Mouse (Mus musculus): Measurements from ENCODE around the gene Gabrg3. TPM values are rescaled to one million over a fixed set of nuclear protein-coding genes. Genes with fewer than 3 reads are reported as not detected.

Gabrg3 gene
- polyA plus RNA-seq, 1 experiment = not detected

DNA sequence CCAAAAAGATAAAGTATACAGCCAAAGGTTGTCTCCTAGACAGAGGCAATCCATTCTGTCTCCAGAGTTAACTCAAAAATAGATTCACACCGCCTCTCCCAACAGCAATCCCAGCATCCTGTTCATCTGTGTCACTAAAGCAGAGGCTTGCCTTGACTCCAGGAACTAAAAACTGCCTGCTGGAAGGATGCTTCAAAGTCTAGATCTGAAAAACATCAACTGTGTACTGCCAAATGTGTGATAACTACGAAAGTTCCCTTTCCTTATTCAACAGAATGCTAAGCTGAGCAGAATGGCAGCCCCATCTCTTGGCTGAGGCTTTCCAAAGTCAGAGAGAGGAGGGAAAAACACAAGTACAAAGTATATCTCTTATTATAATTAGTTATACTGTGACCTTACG lies 90.3 kb downstream of the Gabrg3 start:
- TF ChIP-seq POLR2A (IDR thresholded peaks at IDR 0.05; ENCODE audit: insufficient read depth, low read length) (no peak), EP300 (IDR thresholded peaks at IDR 0.05; ENCODE audit: insufficient read depth, low read depth, low read length) (no peak), CTCF (IDR thresholded peaks at IDR 0.05; ENCODE audit: low read depth, low read length) (no peak)
- Histone ChIP-seq H3K4me3 (ENCODE audit: low read depth, low read length) (no peak overlapping the region), H3K9ac (ENCODE audit: low read depth, poor library complexity, severe bottlenecking) (no peak overlapping the region), H3K4me1 (ENCODE audit: control insufficient read depth, insufficient read depth, low read length) (no peaks in the 10 kb centered on the region), H3K27me3 (ENCODE audit: control insufficient read depth, insufficient read depth, low read length, poor library complexity, severe bottlenecking) (no peaks in the 10 kb centered on the region), H3K36me3 (ENCODE audit: control insufficient read depth, insufficient read depth, low read length, poor library complexity, severe bottlenecking) (no peaks in the 10 kb centered on the region), H3K9me3 (replicated peaks; ENCODE audit: control insufficient read depth, insufficient read depth, low read length, poor library complexity, severe bottlenecking) (no peaks in the 10 kb centered on the region), H3K27ac (ENCODE audit: insufficient read depth, low read length) (no peak overlapping the region)

DNA sequence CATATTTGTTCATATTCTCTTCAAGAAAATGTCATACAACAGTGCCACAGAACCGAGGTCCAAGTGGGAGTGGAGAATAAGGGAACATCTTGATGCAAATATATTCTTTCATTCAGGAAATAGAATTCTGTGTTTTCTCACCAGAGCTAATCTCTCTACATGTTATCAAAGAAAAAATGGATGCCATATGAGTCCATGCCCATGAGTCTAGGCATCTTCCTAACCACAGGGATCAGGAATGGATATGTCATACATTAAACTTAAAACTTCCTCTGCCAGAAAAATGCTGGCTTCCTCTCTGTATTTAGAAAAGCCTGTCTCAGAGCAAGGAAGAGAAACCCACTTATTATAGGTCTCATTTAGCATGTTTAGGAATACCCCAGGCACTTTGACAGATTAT lies 92.9 kb downstream of the Gabrg3 start:
- Histone ChIP-seq H3K9me3 (replicated peaks; ENCODE audit: control insufficient read depth, insufficient read depth, low read length, poor library complexity, severe bottlenecking) (no peaks in the 10 kb centered on the region), H3K4me1 (ENCODE audit: control insufficient read depth, insufficient read depth, low read length) (no peaks in the 10 kb centered on the region), H3K27me3 (ENCODE audit: control insufficient read depth, insufficient read depth, low read length, poor library complexity, severe bottlenecking) (no peaks in the 10 kb centered on the region), H3K27ac (ENCODE audit: insufficient read depth, low read length) (no peak overlapping the region), H3K4me3 (ENCODE audit: low read depth, low read length) (no peak overlapping the region), H3K9ac (ENCODE audit: low read depth, poor library complexity, severe bottlenecking) (no peak overlapping the region), H3K36me3 (ENCODE audit: control insufficient read depth, insufficient read depth, low read length, poor library complexity, severe bottlenecking) (no peaks in the 10 kb centered on the region)
- no peak for TF ChIP-seq CTCF (IDR thresholded peaks at IDR 0.05; ENCODE audit: low read depth, low read length)
- TF ChIP-seq EP300 (IDR thresholded peaks at IDR 0.05; ENCODE audit: insufficient read depth, low read depth, low read length) = no peak
- no peak for TF ChIP-seq POLR2A (IDR thresholded peaks at IDR 0.05; ENCODE audit: insufficient read depth, low read length)

DNA sequence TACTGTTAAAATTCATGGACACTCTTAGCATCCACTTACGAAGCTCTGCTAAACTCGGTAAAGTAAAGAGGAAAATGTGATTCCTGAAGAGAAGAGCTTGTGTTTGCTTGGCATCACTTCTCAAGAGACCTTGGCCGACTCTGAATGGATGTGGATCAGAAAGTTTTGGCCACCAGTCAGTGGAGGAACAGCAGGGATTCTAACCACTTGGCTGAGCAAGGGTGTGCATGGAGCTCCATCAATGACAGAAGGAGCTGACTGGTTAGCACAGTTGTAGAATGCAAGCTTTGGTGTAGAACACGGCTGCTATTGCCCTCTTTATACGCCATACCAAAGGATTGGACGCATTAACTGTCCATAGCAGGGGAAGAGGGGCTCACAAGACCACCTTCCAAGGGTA lies 93.4 kb downstream of the Gabrg3 start:
- Histone ChIP-seq H3K4me3 (ENCODE audit: low read depth, low read length) (no peak overlapping the region), H3K9ac (ENCODE audit: low read depth, poor library complexity, severe bottlenecking) (no peak overlapping the region), H3K4me1 (ENCODE audit: control insufficient read depth, insufficient read depth, low read length) (no peaks in the 10 kb centered on the region), H3K36me3 (ENCODE audit: control insufficient read depth, insufficient read depth, low read length, poor library complexity, severe bottlenecking) (no peaks in the 10 kb centered on the region), H3K27ac (ENCODE audit: insufficient read depth, low read length) (no peak overlapping the region), H3K27me3 (ENCODE audit: control insufficient read depth, insufficient read depth, low read length, poor library complexity, severe bottlenecking) (no peaks in the 10 kb centered on the region), H3K9me3 (replicated peaks; ENCODE audit: control insufficient read depth, insufficient read depth, low read length, poor library complexity, severe bottlenecking) (no peaks in the 10 kb centered on the region)
- no peak for TF ChIP-seq POLR2A (IDR thresholded peaks at IDR 0.05; ENCODE audit: insufficient read depth, low read length)
- TF ChIP-seq CTCF (IDR thresholded peaks at IDR 0.05; ENCODE audit: low read depth, low read length) = no peak
- TF ChIP-seq EP300 (IDR thresholded peaks at IDR 0.05; ENCODE audit: insufficient read depth, low read depth, low read length) = no peak

DNA sequence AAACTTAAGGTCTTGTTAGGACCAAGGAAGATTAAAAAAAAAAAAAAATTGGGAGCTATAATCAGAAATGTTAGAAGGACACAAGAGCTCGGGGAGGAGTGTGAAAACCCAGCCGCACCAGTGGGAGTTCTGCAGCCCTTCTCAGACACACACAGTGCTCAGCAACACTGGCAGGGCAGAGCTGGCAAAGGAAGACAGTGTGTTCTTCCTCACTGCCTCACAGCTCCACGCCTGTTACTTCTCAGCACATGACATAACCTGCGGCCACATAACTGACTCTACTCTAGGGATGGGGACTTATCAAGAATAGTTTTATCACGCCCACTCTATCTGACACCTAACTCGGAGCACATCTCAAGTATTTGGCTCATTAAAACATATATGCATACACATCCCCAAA lies 103.8 kb downstream of the Gabrg3 start:
- Histone ChIP-seq H3K36me3 (ENCODE audit: control insufficient read depth, insufficient read depth, low read length, poor library complexity, severe bottlenecking) (no peaks in the 10 kb centered on the region), H3K4me1 (ENCODE audit: control insufficient read depth, insufficient read depth, low read length) (no peaks in the 10 kb centered on the region), H3K27me3 (ENCODE audit: control insufficient read depth, insufficient read depth, low read length, poor library complexity, severe bottlenecking) (no peaks in the 10 kb centered on the region), H3K9me3 (replicated peaks; ENCODE audit: control insufficient read depth, insufficient read depth, low read length, poor library complexity, severe bottlenecking) (no peaks in the 10 kb centered on the region), H3K4me3 (ENCODE audit: low read depth, low read length) (no peak overlapping the region), H3K27ac (ENCODE audit: insufficient read depth, low read length) (no peak overlapping the region), H3K9ac (ENCODE audit: low read depth, poor library complexity, severe bottlenecking) (no peak overlapping the region)
- TF ChIP-seq CTCF (IDR thresholded peaks at IDR 0.05; ENCODE audit: low read depth, low read length) (no peak), POLR2A (IDR thresholded peaks at IDR 0.05; ENCODE audit: insufficient read depth, low read length) (no peak), EP300 (IDR thresholded peaks at IDR 0.05; ENCODE audit: insufficient read depth, low read depth, low read length) (no peak)

DNA sequence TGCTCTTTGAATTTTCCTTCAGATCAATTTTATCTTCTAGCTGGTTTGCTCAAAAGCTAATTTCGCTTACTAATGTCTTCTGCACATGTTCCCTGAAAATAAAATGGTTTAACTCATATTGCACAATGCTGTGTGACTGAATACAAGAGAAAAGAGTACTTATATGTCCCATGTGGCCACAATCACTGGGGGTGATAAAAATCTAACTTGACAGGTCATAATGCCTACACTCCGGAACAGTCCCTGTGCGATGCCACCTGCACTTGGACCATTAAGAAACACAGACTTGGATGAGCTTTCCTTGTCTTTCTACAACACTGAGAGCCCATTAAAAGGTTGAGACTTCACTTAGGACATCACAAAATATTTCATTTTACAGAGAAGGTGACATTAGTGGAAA lies 108.1 kb downstream of the Gabrg3 start:
- TF ChIP-seq POLR2A (IDR thresholded peaks at IDR 0.05; ENCODE audit: insufficient read depth, low read length) (no peak), EP300 (IDR thresholded peaks at IDR 0.05; ENCODE audit: insufficient read depth, low read depth, low read length) (no peak), CTCF (IDR thresholded peaks at IDR 0.05; ENCODE audit: low read depth, low read length) (no peak)
- no peaks in the 10 kb centered on the region for H3K9me3 ChIP-seq (replicated peaks; ENCODE audit: control insufficient read depth, insufficient read depth, low read length, poor library complexity, severe bottlenecking)
- no peak overlapping the region for H3K4me3 ChIP-seq (ENCODE audit: low read depth, low read length)
- H3K4me1 ChIP-seq (ENCODE audit: control insufficient read depth, insufficient read depth, low read length) = no peaks in the 10 kb centered on the region
- no peak overlapping the region for H3K9ac ChIP-seq (ENCODE audit: low read depth, poor library complexity, severe bottlenecking)
- no peaks in the 10 kb centered on the region for H3K36me3 ChIP-seq (ENCODE audit: control insufficient read depth, insufficient read depth, low read length, poor library complexity, severe bottlenecking)
- no peak overlapping the region for H3K27ac ChIP-seq (ENCODE audit: insufficient read depth, low read length)
- no peaks in the 10 kb centered on the region for H3K27me3 ChIP-seq (ENCODE audit: control insufficient read depth, insufficient read depth, low read length, poor library complexity, severe bottlenecking)

DNA sequence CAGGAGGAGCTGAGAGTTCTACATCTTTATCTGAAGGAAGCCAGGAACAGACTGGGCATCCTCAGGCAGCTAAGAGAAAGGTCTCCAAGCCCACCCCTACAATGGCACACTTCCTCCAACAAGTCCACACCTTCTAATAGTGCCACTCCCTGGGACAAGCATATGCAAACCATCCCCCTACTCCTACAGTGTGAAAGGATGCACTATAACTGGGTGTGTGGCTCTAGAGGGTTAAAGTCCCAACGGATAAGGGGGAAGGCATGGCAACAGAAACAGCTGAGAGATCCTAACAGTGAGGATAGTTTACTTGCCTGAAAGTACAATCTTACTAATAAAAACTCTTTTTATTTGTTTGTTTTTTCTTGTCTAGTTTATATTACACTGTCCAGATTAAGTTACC lies 126.8 kb downstream of the Gabrg3 start:
- Histone ChIP-seq H3K27ac (ENCODE audit: insufficient read depth, low read length) (no peak overlapping the region), H3K4me3 (ENCODE audit: low read depth, low read length) (no peak overlapping the region), H3K4me1 (ENCODE audit: control insufficient read depth, insufficient read depth, low read length) (no peaks in the 10 kb centered on the region), H3K9me3 (replicated peaks; ENCODE audit: control insufficient read depth, insufficient read depth, low read length, poor library complexity, severe bottlenecking) (no peaks in the 10 kb centered on the region), H3K36me3 (ENCODE audit: control insufficient read depth, insufficient read depth, low read length, poor library complexity, severe bottlenecking) (no peaks in the 10 kb centered on the region), H3K27me3 (ENCODE audit: control insufficient read depth, insufficient read depth, low read length, poor library complexity, severe bottlenecking) (no peaks in the 10 kb centered on the region), H3K9ac (ENCODE audit: low read depth, poor library complexity, severe bottlenecking) (no peak overlapping the region)
- TF ChIP-seq POLR2A (IDR thresholded peaks at IDR 0.05; ENCODE audit: insufficient read depth, low read length) (no peak), CTCF (IDR thresholded peaks at IDR 0.05; ENCODE audit: low read depth, low read length) (no peak), EP300 (IDR thresholded peaks at IDR 0.05; ENCODE audit: insufficient read depth, low read depth, low read length) (no peak)
